Mouse (Mus musculus): ENCODE results near the gene Hyal5.

Hyal5 gene

DNA sequence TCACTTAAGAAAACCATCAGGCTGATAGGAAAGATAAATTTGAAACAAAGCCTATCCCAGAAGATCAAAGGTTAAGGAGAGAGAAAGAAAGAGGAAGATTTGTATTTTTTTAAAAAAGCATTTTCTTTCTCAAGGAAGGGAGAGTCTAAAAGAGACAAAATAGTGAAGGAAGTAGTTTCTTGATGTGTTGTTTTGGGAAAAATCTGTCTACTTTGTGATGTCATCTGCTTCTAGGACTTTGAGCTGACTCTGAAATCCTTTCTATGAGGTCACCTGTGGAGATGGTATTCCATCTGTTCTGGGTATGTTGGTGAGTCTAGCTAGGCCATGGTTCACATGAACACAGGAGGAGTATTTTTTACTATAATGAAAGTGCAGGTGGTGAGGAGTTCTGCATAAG is at the start of gene Hyal5:
Hyal5 (plus strand) TSS at position 301 of the 400 bp plus-strand sequence.
- DNase-seq, result no peak

DNA sequence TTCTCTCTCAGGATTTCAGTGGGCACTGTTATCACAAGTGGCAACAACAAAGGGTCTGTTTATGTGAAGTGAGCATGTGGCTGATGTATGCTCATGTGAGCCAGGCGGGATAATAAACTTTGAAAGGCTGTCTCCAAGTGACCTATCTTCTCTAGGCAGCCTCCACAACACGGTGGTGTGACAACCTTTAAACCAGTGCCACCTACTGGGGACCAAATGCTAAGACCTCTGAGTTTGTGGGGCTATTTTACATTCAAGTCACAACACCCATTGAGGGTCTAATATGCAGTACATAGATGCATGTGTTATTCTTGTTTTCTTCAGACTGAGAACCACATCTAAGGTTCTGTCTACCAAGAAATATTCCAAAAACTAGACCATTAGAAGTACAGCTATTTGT is 35.7 kb upstream of the Hyal5 start:
- peak; percentile 12 for DNase-seq

DNA sequence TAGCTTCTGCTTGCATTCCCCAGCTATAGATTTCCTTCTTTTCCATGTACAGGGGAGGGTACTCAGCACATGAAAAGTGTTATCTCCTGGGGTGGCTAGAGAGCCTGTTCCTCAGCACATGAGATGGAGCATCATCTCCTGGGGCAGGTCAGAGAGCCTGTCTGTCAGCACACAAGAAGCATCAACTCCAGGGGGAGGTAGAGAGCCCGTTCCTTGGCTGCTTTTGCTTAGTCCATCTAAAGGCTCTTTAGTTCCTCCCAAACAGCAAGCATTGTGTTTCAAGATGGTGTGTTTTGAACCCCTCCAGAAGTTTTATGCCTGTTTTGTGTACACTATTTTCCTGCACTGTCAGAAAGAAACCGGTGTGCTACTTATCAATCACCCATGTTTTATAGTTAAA is 2.5 kb downstream of the Hyal5 start:
- DNase-seq, result peak; percentile 20

DNA sequence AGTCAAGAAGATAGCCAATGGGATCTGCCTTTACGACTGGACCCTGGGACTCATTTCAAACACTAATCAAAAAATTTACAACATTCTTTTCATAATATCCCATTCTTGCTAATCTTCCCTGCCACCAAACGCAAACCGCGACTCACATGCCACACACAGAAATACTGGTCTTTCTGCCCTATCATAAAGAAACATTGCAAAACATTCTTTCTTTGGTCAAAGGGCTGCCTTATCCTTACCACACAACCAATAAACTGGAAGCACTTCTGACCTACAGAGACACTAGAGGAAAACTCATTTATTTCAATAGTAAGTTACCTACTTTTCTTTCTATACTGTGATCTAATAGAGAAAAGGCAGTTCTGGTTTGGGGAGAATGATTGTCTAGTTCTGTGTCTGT is 5.9 kb downstream of the Hyal5 start:
- DNase-seq, result no peak

DNA sequence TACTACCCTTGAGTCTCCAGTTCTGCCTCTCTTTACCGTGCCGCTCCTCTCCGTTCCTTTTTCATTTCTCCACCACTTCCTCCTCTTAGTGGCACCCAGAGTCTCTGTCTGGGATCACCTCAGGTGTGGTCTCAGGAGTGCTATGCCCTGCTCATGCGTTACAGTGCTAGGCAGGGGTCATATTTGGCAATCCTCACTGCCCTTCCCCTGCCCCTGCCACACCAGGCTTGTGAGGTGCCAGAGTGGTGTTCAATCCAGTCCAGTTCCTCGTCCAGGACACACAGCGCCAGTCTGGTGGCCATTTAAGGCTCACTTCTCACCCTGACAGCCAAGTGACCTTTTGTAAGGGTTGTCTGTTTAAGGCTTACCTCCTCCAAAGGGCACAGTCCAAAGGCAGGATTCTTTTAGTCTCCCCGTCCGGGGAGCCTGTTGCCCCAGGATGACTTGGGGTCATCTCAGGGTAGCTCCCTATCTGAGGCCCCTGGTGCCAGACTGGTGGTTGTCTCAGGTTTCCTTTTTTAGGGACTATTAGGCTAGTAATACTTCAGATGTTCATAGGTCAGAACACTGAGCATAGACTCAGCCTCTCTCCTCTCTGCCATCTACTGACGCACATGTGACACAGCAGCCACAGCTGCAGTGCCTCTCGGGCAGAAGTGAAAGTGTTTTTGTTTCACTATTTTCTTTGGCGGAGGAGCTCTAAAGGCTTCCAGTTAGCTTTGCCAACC is 36.5 kb downstream of the Hyal5 start:
- peak; percentile 53 for DNase-seq

DNA sequence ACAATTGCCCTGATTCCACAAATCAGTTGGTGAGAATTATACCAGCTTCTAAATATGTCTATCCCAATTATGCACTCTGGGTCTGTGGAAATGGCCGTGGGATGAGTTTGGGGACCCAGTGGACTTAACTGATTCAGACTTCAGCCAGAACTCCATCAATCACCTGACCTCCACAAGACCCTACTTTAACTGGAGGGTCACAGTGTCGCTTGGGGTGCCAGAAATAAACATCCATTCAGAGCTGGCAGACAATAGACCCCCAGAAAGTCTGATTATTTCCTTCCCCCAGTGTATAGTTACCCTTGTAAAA is 37.0 kb downstream of the Hyal5 start:
- no peak for DNase-seq

DNA sequence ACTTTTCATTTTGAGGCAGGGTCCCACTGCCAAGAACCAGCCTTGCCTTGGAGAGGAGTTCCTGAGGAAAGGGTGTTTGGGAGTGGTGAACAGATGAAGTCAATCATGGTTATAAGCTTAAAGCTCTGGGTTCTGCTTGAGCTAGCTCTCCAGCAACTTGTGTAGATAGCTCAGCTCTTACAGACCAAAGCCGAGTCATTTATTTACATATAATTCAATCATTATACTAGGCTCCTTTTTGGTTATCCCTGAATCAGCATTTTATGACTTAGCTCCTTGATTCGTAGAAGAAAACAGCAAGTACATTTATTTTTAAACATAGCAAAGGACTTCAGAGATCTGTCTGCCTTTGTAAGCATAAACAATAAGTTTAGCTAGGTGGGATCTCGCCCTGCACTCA is 47.3 kb downstream of the Hyal5 start:
- no peak for DNase-seq

DNA sequence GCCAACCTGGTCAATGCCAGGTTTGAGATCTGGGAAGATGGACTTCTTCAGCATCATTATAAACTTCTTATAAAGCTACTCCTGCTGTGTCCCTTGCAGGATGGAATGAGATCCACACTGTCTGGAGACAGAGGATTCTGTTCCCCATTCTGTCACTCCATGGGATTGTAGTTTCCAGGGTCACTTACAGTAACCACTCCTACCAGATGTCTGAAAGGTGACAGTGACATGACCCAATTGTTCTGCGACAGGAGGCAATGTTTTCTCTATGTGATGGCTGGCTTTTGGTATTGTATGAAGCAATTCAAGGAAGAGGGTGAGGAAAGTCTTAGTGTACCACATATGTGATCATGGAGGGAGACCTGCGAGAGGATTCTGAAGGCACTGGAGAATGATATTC is 50.0 kb downstream of the Hyal5 start:
- DNase-seq, result no peak

DNA sequence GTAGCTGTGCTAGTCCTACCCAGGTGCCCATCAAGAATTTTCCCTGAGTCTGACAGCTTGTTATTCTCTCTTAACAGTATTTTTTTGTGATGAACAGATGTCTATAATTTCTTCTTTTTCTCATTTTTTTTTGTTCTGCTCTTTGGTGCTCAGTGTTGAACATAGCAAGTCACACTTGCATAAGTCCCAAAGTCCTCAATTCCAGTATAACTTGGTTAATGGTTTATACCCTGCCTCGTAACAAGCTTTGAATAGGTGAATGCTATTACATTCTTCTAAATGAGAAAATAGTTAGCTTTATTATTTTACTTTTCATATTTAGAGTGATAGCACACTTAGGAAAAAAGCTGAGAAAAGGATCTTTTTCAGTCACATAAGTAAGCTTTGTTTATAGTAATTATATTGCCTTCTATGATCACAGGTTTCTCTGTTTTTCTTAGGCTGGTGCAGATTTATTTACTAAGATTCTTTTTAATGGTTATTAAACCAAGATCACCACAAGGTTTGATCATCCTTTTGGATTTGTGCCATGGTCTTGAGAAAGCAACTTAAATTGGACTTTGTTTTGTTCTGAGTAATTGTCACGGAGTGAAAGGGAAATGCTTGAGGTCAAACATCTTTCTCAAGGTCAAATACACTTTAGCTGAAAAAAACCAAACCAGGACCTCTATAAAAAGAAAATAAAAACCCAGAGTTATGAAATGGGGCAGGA is 52.4 kb downstream of the Hyal5 start:
- no peak for DNase-seq

DNA sequence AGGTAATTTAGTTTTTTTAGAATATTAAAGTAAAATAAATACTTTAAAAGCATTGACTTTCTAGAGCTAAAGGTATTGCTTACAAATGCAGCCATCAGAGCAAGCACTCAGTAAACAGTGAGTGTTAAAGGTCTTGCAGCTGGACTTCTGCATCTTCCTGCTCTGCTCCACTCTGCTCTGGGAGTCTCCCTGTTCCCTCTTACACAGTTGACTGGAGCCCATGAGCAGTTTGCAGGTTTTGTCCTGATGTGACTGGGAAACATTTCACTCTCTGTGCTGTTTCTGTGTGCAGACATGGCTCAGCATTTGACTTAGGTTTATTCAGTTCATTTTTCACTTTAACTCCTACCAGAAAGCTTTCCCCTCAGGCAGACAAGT is 52.9 kb downstream of the Hyal5 start:
- DNase-seq, result no peak

DNA sequence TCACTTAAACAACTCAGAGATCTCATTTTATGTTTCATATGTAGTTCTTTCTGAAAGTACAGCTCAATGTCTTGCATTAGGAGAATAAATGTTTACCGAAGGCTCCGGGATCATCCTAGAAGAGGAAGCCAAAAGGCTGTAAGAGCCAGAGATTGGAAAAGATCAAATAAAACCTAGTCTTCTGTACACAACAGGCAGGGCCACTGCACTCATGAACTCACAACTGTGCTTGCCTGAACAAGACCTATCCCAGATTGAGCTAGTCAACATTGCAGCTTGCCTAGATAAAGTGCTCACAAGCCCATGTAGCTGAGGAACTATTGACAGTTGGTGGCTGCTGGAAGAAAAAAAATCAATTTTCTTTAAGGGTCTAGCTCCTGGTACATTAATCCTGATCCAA is 55.8 kb downstream of the Hyal5 start:
- no peak for DNase-seq

DNA sequence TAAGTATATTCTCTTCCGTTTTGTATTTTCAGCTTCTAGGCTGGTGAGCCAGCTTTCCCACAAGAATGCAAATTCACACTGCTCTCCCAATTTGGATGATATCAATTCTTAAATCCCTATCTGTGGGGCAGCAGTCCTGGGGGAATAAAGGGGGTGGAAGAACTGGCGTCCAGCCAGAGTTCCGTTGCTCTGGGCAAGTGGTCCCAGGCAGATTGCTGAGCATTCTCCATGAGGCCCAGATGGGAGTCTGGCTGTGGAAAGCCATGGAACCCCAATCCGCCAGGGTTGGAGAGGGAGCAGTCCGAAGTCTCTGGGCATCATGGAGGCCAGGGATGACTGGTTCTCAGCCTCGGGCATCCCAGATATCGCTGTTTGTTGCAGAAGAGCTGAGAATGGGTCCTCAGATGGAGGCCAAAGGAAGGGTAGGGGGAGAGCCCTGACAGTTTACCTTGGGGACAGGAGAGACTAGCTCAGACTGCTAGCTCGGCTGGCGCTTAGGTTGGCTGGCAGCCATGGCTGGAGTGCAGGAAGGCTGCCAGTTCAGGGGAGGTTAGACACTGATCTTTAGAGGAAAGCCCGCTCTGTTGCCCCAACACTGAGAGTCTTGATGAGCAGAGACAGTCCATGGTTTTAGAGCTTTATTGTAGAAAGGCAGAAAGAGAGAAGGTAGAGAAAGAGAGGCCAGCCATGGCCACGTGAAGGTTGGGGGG is 67.4 kb downstream of the Hyal5 start:
- DNase-seq, result no peak

All from retina, postnatal 1 day (tissue).